Mouse (Mus musculus) left cerebral cortex, postnatal 25 days (tissue): Measurements from ENCODE around the gene Fam192a. TPM values are rescaled to one million over a fixed set of nuclear protein-coding genes. Genes with fewer than 3 reads are reported as not detected.

ENCODE experiments used
- DNase-seq, 2 experiments: peaks; one replicate each; pipeline ENCODE4 v3.0.0; 2022; ENCODE audit warnings: low spot score in 2 of 2, mixed read lengths in 1 of 2
- intact Hi-C: fragments of 180-260 bp; cut with DNase I; formaldehyde crosslinking; loops from one replicate; pipeline ENCODE4 v1.15.1; 2025
- total RNA-seq, 2 experiments: library from RNA; stranded (reverse); gene quantifications; 2 replicates each; pipeline ENCODE4 v1.2.3; 2021

Fam192a gene
- 10 to 100 TPM; 37.2 to 44.9 TPM for total RNA-seq

DNA sequence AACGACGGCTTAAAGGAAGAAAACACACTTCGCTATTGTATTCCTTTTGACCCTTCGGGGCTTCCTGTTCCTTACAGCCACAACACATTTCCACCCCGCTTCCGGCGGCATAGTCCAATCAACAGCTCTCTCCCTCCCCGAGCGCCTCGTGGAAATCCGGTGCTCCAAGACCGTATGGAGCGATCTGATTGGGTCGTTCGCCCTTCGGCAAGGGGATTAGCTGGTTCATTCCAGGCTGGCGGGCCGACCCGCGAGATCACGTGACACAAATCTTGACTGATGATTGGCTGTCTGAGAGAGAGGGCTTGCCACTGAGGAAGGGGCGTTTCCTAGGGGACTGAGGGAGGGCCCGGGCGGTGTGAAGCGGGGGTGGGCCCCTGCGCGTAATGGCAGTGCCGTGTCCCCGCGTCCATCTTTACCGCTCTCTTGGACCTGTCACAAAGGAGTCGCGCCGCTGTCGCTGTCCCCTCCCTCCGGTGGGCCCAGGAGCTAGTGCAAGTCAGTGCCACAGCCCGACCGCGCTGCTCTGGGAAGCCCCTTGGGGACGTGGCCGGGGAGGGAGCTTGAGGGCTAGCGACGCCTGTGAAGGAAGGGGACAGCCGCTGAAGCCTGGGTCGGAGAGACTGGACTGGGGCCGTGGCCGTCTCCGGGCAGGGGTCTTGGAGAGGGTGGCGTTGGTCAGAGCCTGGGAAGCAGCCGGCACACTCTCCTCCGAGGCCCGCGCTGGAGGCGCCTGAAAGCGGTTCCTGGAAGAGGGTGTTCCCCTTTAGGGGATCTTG, at the start of gene Fam192a, which contains the start of gene Rspry1:
Gene Fam192a, minus strand, starts transcription at position 391 of the 779 bp plus-strand sequence.
Gene Rspry1, plus strand, starts transcription at position 331 of the 779 bp plus-strand sequence.
- intact Hi-C loops, result loop anchor here (2.0 to 5.0 kb wide), 2 partner anchors 66 to 101 kb away; partner anchors contain the start of gene Arl2bp
- peak; percentile 100 for DNase-seq

DNA sequence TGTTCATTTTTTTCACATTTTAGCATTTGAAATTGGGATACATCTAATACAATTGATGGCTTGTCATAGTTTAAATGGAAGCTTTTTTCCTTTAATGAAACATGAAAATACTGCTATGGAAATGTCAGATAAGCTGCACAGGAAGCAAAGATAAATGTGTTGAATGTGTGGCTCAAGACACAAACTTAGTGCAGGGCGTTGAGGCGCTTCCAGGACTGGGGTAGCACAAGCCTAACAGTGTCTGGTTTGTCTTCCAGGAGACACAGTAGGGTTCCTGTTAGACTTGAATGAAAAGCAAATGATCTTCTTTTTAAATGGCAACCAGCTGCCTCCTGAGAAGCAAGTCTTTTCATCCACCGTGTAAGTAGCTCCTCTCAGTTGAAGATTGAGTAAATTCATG, 47.7 kb upstream of the Fam192a start:
- intact Hi-C loops, result no loop called here
- DNase-seq, result peak in 1 of 2 experiments; percentile 13

- peak in 1 of 2 experiments; percentile 58 for DNase-seq
- intact Hi-C loops, result no loop called here
Measured at GRCm38 (mm10) chr8:94646165-94646564, 44.4 kb upstream of the Fam192a start.

GRCm38 (mm10) chr8:94645202-94645601, 43.4 kb upstream of the Fam192a start:
- intact Hi-C loops, result no loop called here
- no peak for DNase-seq

GRCm38 (mm10) chr8:94641938-94642337, 40.1 kb upstream of the Fam192a start:
- no peak for DNase-seq
- intact Hi-C loops, result no loop called here

- intact Hi-C loops, result no loop called here
- DNase-seq, result no peak
Measured at GRCm38 (mm10) chr8:94641183-94641582, 39.4 kb upstream of the Fam192a start.

GRCm38 (mm10) chr8:94634211-94634610, 32.4 kb upstream of the Fam192a start:
- DNase-seq, result no peak
- intact Hi-C loops, result no loop called here

GRCm38 (mm10) chr8:94633564-94634194, 31.9 kb upstream of the Fam192a start:
- no peak for DNase-seq
- intact Hi-C loops, result no loop called here

- intact Hi-C loops, result no loop called here
Measured at GRCm38 (mm10) chr8:94624885-94625284, 23.1 kb upstream of the Fam192a start.

GRCm38 (mm10) chr8:94607064-94607463, 5.3 kb upstream of the Fam192a start:
- DNase-seq, result no peak
- intact Hi-C loops, result no loop called here

More at GRCm38 (mm10) chr8:94624885-94625284, 23.1 kb upstream of the Fam192a start:
- no peak for DNase-seq

DNA sequence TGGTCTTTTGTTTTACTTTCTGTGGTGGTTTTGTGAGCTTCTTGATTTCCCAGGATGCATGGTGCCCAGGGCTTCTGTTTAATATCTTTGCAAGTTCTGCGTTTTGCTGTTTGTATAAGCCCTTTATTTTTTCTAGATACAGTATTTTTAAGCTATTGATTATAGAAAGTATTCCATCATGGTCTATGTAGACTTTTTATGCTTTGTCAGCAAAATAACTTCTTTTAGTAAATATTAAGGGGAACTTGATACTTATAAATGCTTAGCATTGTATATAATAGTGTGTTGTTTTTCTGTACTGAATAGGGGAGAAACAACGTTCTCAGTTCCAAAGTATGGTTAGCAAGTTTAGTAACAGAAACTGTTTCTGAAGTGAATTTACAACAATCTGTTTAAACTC, 2.2 kb upstream of the Fam192a start:
- no peak for DNase-seq
- intact Hi-C loops, result loop anchor here (5.0 kb wide), 1 partner anchor 63 kb away; the partner anchor contains the start of gene Arl2bp

GRCm38 (mm10) chr8:94602471-94603131, 804 bp upstream of the Fam192a start:
- no peak for DNase-seq
- intact Hi-C loops, result loop anchor here (2.0 to 5.0 kb wide), 2 partner anchors 65 to 100 kb away; partner anchors contain the start of gene Arl2bp

DNA sequence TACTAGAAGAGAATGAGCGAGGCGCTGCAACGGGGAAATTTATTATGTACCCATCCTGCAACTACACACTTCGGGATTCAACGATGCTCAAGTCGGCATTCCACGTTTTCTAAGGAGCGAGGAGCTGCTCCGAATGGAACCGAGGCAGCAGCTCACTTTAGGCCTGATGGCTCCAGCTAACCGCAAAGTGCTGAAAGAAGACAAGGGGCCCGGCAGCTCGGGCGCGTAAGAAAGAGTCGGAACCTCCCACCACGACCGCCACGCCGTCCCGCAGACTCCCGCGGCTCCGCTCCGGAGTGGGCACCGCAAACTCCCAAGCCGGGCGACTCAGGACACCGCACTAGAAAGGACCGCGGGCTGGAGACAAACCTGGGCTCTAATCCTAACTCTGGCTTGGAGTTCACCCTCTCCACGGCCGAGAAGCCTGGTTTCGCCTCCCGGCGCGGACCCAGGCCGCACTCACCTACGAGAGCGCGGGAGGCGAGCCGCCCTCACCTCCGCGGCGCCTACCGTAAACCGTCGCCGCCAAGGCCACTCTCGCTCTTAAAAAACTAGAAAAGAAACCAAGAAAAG, 677 bp downstream of the Fam192a start:
- intact Hi-C loops, result loop anchor here (5.0 kb wide), 1 partner anchor 66 kb away; the partner anchor contains the start of gene Arl2bp
- peak; percentile 24 to 37 for DNase-seq

DNA sequence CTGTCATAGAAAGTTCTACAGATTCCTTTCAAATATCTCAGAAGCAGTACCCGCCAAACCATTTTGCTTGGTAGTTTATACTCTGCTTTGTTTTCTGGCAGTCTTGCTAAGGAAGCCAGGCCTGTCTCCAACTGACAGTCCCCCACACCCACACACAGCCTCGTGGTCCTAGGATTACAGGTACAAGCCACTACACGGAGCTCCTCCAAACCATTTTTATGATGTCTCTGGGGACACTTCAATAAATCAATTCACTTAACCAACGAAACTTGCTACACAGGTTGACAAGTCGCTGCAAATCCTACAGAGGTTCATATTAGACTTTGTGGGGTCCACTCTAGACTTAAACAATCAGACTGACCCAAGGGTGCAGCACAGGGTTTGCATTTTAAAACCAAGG, 1.3 kb downstream of the Fam192a start:
- intact Hi-C loops, result loop anchor here (5.0 kb wide), 1 partner anchor 67 kb away; the partner anchor contains the start of gene Arl2bp

GRCm38 (mm10) chr8:94594211-94594610, 7.6 kb downstream of the Fam192a start:
- intact Hi-C loops, result no loop called here

More for the DNA sequence above, 1.3 kb downstream of the Fam192a start:
- DNase-seq, result no peak

GRCm38 (mm10) chr8:94591691-94592090, 10.1 kb downstream of the Fam192a start:
- intact Hi-C loops, result no loop called here

More at GRCm38 (mm10) chr8:94594211-94594610, 7.6 kb downstream of the Fam192a start:
- DNase-seq, result no peak

DNA sequence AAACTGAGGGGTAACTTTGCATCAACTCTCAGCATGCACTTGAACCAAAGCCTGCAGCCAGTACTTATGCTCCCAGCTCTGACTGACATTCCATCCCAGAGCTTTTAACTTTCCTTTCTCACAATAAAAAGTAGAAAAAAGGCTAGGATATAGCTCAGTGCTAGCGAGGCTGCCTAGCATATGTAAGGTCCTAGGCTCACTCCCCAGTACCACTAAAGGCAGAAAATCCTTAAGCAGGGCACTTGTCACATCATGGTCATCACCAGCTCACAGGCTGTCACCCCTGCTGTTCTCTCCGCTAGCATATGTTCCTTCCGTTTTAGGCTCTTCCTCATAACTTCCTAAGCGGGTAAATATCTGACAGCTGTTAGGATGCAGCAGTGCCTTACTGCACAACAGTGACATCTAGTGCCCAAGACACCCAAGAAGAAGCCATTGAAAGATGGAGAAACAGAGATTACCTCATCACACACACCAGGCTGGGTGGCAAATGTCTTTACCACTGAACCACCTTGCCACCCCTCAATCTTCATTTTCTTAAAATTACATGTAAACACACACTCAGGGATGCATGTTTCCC, 17.5 kb downstream of the Fam192a start:
- intact Hi-C loops, result loop anchor here (1.0 to 5.0 kb wide), 3 partner anchors 56 to 242 kb away; no protein-coding TSS in a partner anchor

More at GRCm38 (mm10) chr8:94591691-94592090, 10.1 kb downstream of the Fam192a start:
- DNase-seq, result no peak

DNA sequence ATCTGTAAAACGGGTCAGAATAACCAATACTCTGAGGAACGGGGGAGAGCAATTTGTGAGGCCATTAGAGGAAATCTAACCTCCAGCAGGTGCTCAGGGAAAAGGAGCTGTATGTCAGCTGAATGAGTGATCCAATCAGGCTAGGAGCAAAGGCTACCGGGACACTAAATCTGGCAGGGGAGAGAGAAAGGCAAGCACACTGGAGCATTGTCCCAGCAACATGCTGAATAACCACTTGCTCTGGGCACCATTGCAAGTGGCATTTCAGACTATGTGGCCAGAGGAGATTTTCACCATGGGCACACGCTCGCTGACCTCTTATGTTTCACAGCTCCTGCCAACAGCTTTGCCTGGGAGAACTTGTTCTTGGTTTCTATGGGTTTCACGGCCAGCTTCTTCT, 19.2 kb downstream of the Fam192a start:
- intact Hi-C loops, result loop anchor here (5.0 kb wide), 1 partner anchor 240 kb away; no protein-coding TSS in a partner anchor
- DNase-seq, result no peak

More for the DNA sequence above, 17.5 kb downstream of the Fam192a start:
- DNase-seq, result peak; percentile 67 to 80
